Mouse (Mus musculus): ENCODE data around the gene Tmem254c. TPM values are rescaled to one million over a fixed set of nuclear protein-coding genes. Genes with fewer than 3 reads are reported as not detected.

Gene Tmem254c
- polyA plus RNA-seq (2012), result 20.9 TPM in 2 replicates

DNA sequence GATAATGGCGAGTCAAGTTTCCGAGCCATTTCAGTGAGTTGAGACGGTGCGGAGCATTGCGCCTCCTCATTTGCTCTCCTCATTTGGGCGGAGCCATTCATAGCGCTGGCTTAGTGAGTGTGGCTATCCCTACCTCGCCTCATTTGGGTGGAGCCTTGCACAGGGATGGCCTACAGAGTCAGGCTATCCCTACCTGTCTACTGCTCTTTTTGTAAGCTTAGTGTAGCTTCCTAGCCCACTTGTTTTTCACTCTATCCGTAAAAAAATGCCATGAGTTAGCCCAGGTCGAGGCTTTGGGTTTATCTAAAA, at the start of gene Tmem254c:
Gene Tmem254c (minus strand): TSS at position 31 of the 309 bp plus-strand sequence.

GRCm38 (mm10) chr14:26081997-26082396, 14.8 kb upstream of the Tmem254c start, which contains the start of gene Cphx3:
Gene Cphx3 (plus strand): TSS chr14:26082297.

GRCm38 (mm10) chr14:26081216-26081615, 14.1 kb upstream of the Tmem254c start, which contains the start of gene Cphx2:
Gene Cphx2 (plus strand): TSS chr14:26081516.

DNA sequence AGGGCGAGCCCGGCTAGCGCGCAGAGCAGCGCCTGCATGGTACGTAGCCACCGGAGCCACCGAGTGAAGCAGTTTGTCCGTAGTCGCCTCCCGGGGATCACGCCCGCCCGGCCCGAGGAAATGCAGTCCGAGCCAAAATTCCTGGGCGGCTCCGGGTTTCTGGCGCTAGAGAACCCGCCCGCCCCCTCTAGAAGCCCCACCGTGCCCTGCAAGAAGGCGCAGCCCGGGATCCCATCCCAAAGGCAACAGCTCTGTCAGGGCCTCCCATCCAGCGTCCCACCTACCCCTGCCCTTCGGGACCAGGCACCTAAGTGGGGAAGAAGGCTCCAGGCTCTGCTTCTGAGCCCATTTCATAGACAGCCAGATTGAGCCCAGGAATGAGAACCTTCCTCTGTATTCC, 24.5 kb downstream of the Tmem254c start, which contains the start of gene Gm9780:
Gene Gm9780 (minus strand): TSS at position 101 of the 400 bp plus-strand sequence.

Other genes starting within 250 kb of the Tmem254c start
- 109 and 113 TPM in 2 replicates for gene Anxa11, start 225.2 kb downstream of the Tmem254c start, polyA plus RNA-seq (2012)
- gene Plac9a, start 164.3 kb downstream of the Tmem254c start, polyA plus RNA-seq (2012), result not detected in 2 replicates
- 1.9 and 5.7 TPM in 2 replicates for gene Tmem254a, start 139.7 kb downstream of the Tmem254c start, polyA plus RNA-seq (2012)
- gene Cphx1, start 129.1 kb downstream of the Tmem254c start, polyA plus RNA-seq (2012), result not detected in 2 replicates
- gene Duxbl1, start 88.8 kb downstream of the Tmem254c start, polyA plus RNA-seq (2012), result not detected in 2 replicates
- gene Gm9780, start 24.6 kb downstream of the Tmem254c start, polyA plus RNA-seq (2012), result 0.55 TPM in 1 of 2 replicates, not detected in the other
- not detected in 2 replicates for gene Cphx2, start 14.2 kb upstream of the Tmem254c start, polyA plus RNA-seq (2012)
- not detected in 2 replicates for gene Cphx3, start 14.9 kb upstream of the Tmem254c start, polyA plus RNA-seq (2012)
- not detected in 2 replicates for gene Duxbl2, start 51.0 kb upstream of the Tmem254c start, polyA plus RNA-seq (2012)
- gene Plac9b, start 115.1 kb upstream of the Tmem254c start, polyA plus RNA-seq (2012), result not detected in 2 replicates
- gene Tmem254b, start 139.7 kb upstream of the Tmem254c start, polyA plus RNA-seq (2012), result 3.2 and 4.6 TPM in 2 replicates
- not detected in 2 replicates for gene Duxbl3, start 190.6 kb upstream of the Tmem254c start, polyA plus RNA-seq (2012)